Mouse (Mus musculus) stomach, embryonic 16.5 days (tissue): ENCODE results near the gene Ddb1. TPM values are rescaled to one million over a fixed set of nuclear protein-coding genes. Genes with fewer than 3 reads are reported as not detected.

Experiments
- ATAC-seq: fragments of 200-750 bp; cut with Nextera tagmentation; 2 replicates; pipeline ENCODE4 v1.8.0; 2017; ENCODE audit warnings: moderate number of reproducible peaks, moderate TSS enrichment; ENCODE audit not compliant: insufficient read depth, low FRiP score
- H3K27ac ChIP-seq: fragments of 300-500 bp; sonication (generic); 2 replicates; pipeline ENCODE4 v1.5.1; 2014; ENCODE audit warnings: low read length
- H3K27me3 ChIP-seq: fragments of 300-500 bp; sonication (generic); 2 replicates; pipeline ENCODE4 v1.6.1; 2014; ENCODE audit warnings: low read length, control low read depth, mixed read lengths; ENCODE audit not compliant: control insufficient read depth, insufficient read depth
- H3K36me3 ChIP-seq: fragments of 300-500 bp; sonication (generic); 2 replicates; pipeline ENCODE4 v1.6.1; 2014; ENCODE audit warnings: low read length; ENCODE audit not compliant: control insufficient read depth, insufficient read depth
- H3K4me1 ChIP-seq: fragments of 300-500 bp; sonication (generic); 2 replicates; pipeline ENCODE4 v1.6.1; 2014; ENCODE audit warnings: low read length, control low read depth, mixed read lengths; ENCODE audit not compliant: control insufficient read depth, insufficient read depth
- H3K4me2 ChIP-seq: fragments of 300-500 bp; sonication (generic); 2 replicates; pipeline ENCODE4 v1.6.1; 2014; ENCODE audit warnings: low read depth, low read length, mixed read lengths
- H3K4me3 ChIP-seq: fragments of 300-500 bp; sonication (generic); replicated peaks from 2 replicates; pipeline ENCODE4 v1.5.1; 2014; ENCODE audit warnings: mild to moderate bottlenecking, low read length
- H3K9ac ChIP-seq: fragments of 300-500 bp; sonication (generic); 2 replicates; pipeline ENCODE4 v1.6.1; 2014; ENCODE audit warnings: low read length
- H3K9me3 ChIP-seq: fragments of 300-500 bp; sonication (generic); replicated peaks from 2 replicates; pipeline ENCODE4 v1.6.1; 2016; ENCODE audit warnings: low read length, control low read depth; ENCODE audit not compliant: control insufficient read depth
- WGBS: fragments of 180-500 bp; shearing (Covaris S2); extraction: QIAGEN DNeasy Blood & Tissue Kit; methylation state at CpG from one replicate; pipeline ENCODE4 v1.1.7; 2014; 5-methylcytosine and 5-hydroxymethylcytosine counted together
- polyA plus RNA-seq: library from polyadenylated mRNA; unstranded; fragments of >200 nt; fragmentation: Nextera tagmentation; extraction: Ambion mirVana; gene quantifications from 2 replicates; pipeline ENCODE4 v1.2.1, GENCODE M21; 2015

The Ddb1 gene
- polyA plus RNA-seq, 1 experiment from 2014 or later = 317 TPM

DNA sequence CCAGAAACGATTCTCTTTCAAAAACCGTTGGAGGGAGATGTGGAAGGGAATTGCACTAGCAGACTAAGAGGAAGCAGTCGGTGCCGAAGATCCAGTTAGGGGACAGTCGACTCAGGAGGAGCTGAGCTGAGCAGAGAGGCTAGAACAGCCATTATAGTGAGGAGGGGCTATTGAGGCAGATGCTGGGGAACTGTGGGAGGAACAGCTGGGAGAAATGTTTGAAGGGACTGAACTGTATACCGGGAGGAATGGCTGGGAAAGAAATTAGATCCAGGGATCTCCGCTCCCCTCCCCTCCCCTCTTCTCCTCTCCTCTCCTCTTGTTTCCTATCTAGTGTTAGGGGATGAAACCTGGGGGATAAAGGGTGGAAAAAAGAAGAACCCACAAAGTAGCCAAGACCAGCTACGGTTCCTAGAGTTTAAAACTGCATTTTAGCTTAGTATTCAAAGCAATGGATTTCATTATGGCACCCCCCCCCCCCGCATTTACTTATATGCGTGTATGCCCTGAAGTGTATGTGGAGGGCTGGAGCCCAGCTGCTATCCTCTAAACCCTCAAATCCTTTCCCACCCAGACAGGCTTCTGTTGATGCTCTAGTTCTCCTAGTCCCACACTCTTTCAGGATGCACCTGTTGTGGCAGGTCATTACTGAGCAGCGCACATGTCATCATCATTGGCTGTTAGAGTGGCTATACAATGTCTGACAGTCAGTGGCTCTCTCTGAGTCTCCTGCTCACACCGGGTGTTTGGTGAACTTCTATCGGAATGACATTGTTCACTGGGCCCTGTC is 35.7 kb downstream of the Ddb1 start:
- ATAC-seq = no peak
- Histone ChIP-seq H3K9me3 (no peaks in the 10 kb centered on the region), H3K4me2 (no peak overlapping the region), H3K36me3 (no peaks in the 10 kb centered on the region), H3K27ac (no peak overlapping the region), H3K4me1 (no peaks in the 10 kb centered on the region; the same call in 1 of the 2 replicates), H3K27me3 (no peaks in the 10 kb centered on the region; the same call in 1 of the 2 replicates), H3K9ac (no peak overlapping the region), H3K4me3 (no peak overlapping the region)
- WGBS = 49% methylated on average over 13 of the region's 13 CpGs

DNA sequence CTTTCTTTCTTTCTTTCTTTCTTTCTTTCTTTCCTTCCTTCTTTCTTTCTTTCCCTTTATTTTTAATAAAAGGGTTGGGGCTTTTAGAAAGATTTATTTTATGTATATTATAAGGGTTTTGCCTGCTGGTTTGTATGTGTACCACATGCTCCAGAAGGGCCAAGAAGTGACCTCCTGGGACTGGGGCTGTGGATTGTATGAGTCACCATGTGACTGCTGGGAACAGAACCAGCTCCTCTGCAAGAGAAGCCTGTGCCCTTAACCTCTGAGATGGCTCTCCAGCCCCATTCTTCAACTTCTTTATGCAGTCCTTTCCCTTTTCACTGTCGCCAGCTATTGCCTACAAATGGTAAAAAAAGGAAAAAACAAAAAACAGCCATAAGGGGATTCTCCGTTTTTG is 40.5 kb downstream of the Ddb1 start:
- Histone ChIP-seq H3K9me3 (no peaks in the 10 kb centered on the region), H3K4me3 (no peak overlapping the region), H3K27me3 (no peaks in the 10 kb centered on the region; the same call in 1 of the 2 replicates), H3K4me1 (no peaks in the 10 kb centered on the region; the same call in 1 of the 2 replicates), H3K36me3 (no peaks in the 10 kb centered on the region), H3K9ac (no peak overlapping the region), H3K27ac (no peak overlapping the region), H3K4me2 (no peak overlapping the region)
- 80% methylated on average over 2 of the region's 2 CpGs for WGBS
- ATAC-seq = no peak

DNA sequence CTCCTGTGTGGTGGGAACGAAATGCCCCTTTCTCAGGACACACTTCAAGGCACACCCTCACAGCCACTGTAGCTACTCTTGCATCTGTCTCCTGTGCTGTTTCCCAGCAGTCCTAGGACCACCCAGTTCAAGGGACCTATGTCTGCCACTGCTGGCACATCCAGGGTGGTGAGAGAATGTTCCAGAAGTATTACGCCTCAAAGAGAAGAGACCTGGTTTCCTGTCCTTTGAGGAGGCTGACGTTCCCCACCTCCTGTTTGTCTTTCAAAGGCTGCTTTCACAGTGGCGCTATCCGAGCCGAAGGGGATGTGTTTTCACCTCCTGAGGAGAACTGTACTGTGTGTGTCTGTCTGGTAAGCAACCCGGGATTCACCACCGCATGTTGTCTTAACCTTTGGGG is 43.0 kb downstream of the Ddb1 start:
- Histone ChIP-seq H3K4me3 (no peak overlapping the region), H3K4me2 (no peak overlapping the region), H3K4me1 (no peaks in the 10 kb centered on the region), H3K27ac (no peak overlapping the region), H3K36me3 (no peaks in the 10 kb centered on the region), H3K9me3 (no peaks in the 10 kb centered on the region), H3K27me3 (no peaks in the 10 kb centered on the region), H3K9ac (no peak overlapping the region)
- WGBS = 76% methylated on average over 8 of the region's 8 CpGs
- ATAC-seq = no peak

DNA sequence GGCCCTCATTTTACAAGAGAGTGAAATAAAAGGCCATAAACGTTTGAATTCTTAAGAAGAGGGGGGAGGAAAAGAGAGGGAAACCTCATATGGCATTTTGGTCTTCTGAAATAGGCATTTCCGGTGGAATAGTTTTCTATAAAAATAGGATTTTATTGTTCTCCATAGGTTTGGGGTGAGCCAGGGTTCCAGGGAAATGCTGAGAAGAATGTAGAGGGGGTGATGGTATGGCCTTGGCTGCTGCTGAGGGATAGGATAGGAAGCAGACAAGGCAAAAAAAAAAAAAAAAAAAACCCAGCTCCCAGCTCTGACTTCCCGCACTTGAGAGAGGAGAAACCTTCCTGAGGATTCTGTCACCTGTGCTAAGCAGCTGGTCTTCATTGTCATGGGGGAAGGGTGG is 50.9 kb downstream of the Ddb1 start:
- Histone ChIP-seq H3K36me3 (no peaks in the 10 kb centered on the region), H3K9me3 (no peaks in the 10 kb centered on the region), H3K4me3 (no peak overlapping the region), H3K27me3 (no peaks in the 10 kb centered on the region), H3K9ac (no peak overlapping the region), H3K4me1 (no peaks in the 10 kb centered on the region; the same call in 1 of the 2 replicates), H3K27ac (no peak overlapping the region), H3K4me2 (no peak overlapping the region)
- no peak for ATAC-seq
- 45% methylated on average over 3 of the region's 3 CpGs for WGBS

DNA sequence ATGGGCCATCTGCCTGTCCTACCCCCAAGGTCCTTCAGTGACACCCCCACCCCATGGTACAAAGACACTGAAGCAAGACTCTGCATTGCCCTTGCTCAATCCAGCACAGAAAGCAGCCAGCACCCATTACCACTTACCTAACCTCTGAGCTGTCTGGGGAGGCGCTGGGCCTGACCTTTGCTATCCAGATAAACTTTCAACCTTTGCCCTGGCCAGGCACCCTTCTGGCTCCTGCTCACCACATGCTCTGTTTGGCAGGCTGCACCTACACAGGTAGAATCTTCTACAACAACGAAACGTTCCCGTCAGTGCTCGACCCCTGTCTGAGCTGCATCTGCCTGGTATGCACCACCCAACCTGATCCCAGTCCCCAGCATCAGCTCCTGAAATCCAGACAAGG is 52.6 kb downstream of the Ddb1 start:
- Histone ChIP-seq H3K9ac (no peak overlapping the region), H3K4me1 (no peaks in the 10 kb centered on the region; the same call in 1 of the 2 replicates), H3K4me2 (no peak overlapping the region), H3K9me3 (no peaks in the 10 kb centered on the region), H3K4me3 (no peak overlapping the region), H3K36me3 (no peaks in the 10 kb centered on the region), H3K27me3 (no peaks in the 10 kb centered on the region), H3K27ac (no peak overlapping the region)
- no peak for ATAC-seq
- WGBS = 70% methylated on average over 5 of the region's 5 CpGs

DNA sequence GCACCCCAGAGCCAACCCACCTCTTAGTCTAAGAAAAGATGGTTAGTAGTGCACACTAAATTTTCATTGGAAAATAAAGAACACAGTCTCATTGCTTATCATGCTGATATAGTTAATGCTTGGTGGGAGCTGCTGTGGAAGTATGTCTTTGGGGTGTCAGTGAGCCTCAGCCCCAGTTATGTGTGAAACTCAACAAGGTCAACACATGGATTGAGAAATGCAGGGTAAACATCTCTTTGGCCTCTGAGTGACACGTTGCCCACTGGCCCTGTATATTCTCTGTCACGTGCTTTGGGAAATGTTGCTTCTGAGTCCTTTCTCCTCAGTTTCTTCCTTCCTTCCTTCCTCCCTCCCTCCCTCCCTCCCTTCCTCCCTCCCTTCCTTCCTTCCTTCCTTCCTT is 53.3 kb downstream of the Ddb1 start:
- H3K4me3 ChIP-seq = no peak overlapping the region
- no peak overlapping the region for H3K4me2 ChIP-seq
- no peaks in the 10 kb centered on the region; the same call in 1 of the 2 replicates for H3K4me1 ChIP-seq
- H3K9ac ChIP-seq = no peak overlapping the region
- no peaks in the 10 kb centered on the region for H3K9me3 ChIP-seq
- H3K27me3 ChIP-seq = no peaks in the 10 kb centered on the region
- no peak for ATAC-seq
- WGBS = 78% methylated on average over 2 of the region's 2 CpGs
- H3K27ac ChIP-seq = no peak overlapping the region
- H3K36me3 ChIP-seq = no peaks in the 10 kb centered on the region

DNA sequence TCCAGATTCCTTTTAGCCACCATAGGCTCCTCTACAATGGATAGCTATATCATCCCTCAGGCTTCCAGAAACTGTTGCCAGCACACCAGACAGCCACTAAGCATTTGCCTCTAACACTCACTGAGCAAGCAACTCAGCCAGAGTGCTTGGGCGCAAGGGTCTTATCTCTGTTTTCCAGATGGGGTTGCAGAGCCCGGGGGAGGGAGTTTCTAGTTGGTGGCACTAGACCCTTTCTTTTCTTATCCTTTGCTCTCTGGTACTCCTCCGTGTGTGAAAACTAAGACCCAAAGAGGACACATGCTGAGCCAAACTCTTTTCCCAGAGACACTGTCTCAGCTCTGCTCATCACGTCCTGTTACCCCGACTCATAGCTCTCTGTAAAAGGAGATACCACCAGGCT is 56.2 kb downstream of the Ddb1 start:
- Histone ChIP-seq H3K4me2 (no peak overlapping the region), H3K9ac (no peak overlapping the region), H3K27ac (no peak overlapping the region), H3K4me1 (no peaks in the 10 kb centered on the region; the same call in 1 of the 2 replicates), H3K36me3 (no peaks in the 10 kb centered on the region), H3K4me3 (no peak overlapping the region), H3K9me3 (no peaks in the 10 kb centered on the region), H3K27me3 (no peaks in the 10 kb centered on the region)
- 74% methylated on average over 5 of the region's 5 CpGs for WGBS
- ATAC-seq = no peak

DNA sequence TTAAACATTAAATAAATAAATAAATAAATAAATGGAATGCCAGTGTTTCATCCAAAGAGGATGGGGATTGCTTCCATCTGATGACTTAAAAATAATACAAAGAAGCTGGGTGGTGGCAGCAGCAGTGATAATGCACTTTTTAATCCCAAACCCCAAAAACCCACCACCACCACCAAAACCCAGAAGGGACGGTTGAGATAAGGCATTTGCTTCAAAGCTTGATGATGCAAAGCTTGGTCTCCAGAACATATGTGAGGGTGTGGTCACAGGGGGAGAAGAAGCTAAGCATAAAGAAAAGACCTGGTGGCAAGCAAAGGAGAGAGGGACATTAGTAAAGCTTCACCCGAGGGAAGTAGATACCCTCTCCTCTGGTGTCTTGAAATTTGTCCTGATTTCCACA is 56.8 kb downstream of the Ddb1 start:
- no peaks in the 10 kb centered on the region for H3K27me3 ChIP-seq
- 74% methylated on average over 2 of the region's 2 CpGs for WGBS
- no peak overlapping the region for H3K9ac ChIP-seq
- H3K27ac ChIP-seq = no peak overlapping the region
- H3K4me1 ChIP-seq = no peaks in the 10 kb centered on the region
- no peak for ATAC-seq
- H3K36me3 ChIP-seq = no peaks in the 10 kb centered on the region
- no peaks in the 10 kb centered on the region for H3K9me3 ChIP-seq
- no peak overlapping the region for H3K4me3 ChIP-seq
- H3K4me2 ChIP-seq = no peak overlapping the region

DNA sequence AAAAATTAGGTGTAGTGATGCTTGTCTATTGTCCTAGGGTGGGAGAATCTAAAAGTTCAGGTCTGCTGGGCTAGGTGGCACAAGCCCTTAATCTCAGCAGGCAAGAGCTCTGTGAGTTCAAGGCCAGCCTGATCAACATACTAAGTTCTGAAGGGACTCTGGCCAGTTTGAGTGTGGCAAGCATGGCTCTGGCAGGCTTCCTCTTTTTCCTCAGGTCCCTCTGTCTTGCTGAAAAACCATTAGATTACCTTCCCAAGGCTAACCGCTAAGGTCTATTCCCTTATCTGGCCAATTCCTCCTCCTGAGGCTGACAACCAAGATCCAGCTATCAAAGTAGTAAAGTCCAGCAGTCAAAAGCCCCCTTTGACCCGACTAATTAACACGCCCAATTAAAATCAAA is 57.5 kb downstream of the Ddb1 start:
- H3K4me3 ChIP-seq = no peak overlapping the region
- H3K4me1 ChIP-seq = no peaks in the 10 kb centered on the region
- H3K36me3 ChIP-seq = no peaks in the 10 kb centered on the region
- ATAC-seq = no peak
- no peaks in the 10 kb centered on the region for H3K9me3 ChIP-seq
- WGBS = 80% methylated on average over 3 of the region's 3 CpGs
- H3K27me3 ChIP-seq = no peaks in the 10 kb centered on the region
- H3K9ac ChIP-seq = no peak overlapping the region
- no peak overlapping the region for H3K27ac ChIP-seq
- no peak overlapping the region for H3K4me2 ChIP-seq
